In the genomic region with DNA sequence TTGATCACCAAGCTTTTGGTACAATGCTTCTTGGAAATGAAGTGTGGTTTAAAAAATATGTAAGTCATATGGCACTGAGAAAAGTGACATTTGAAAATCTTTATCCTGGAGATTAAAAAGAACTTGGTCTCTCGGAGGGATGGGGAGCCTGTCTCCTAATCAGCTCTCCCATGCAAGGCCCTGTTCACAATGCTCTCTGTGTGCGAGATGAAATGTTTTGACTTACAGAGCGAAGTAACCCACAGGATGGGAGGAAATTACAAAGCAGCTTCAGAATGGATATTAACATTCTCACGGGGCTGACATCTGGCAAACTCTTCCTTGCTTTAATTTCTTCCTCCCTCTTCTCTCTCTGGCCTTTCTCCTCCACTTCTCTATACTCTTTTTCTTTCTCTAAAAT, we compare ENCODE assay signal across 28 mouse cellular contexts.
"Had no signal": no experiment of that assay in that cellular context is flagged by ENCODE, and none has a peak within 500 bp of the region (broad histone marks: within the 10 kb centered on the region; RNA-seq: fewer than 3 reads in every experiment).

No protein-coding gene starts in this region.

- H3K9me3 ChIP-seq: heart, embryonic 13.5 days; heart, embryonic 15.5 days; hindbrain, embryonic 13.5 days; hindbrain, embryonic 15.5 days; kidney, embryonic 15.5 days; limb, embryonic 10.5 days; limb, embryonic 12.5 days; liver, embryonic 13.5 days; liver, embryonic 15.5 days had no signal

- H3K36me3 ChIP-seq: heart, embryonic 13.5 days; heart, embryonic 15.5 days; hindbrain, embryonic 13.5 days; hindbrain, embryonic 15.5 days; kidney, embryonic 15.5 days; limb, embryonic 10.5 days; limb, embryonic 12.5 days; liver, embryonic 13.5 days; liver, embryonic 15.5 days had no signal

- H3K27me3 ChIP-seq: heart, embryonic 13.5 days; heart, embryonic 15.5 days; hindbrain, embryonic 13.5 days; hindbrain, embryonic 15.5 days; kidney, embryonic 15.5 days; limb, embryonic 12.5 days; liver, embryonic 13.5 days; liver, embryonic 15.5 days had no signal

- H3K4me3 ChIP-seq: heart, adult 2 months; heart, embryonic 13.5 days; heart, embryonic 15.5 days; hindbrain, embryonic 13.5 days; hindbrain, embryonic 15.5 days; kidney, embryonic 15.5 days; layer of hippocampus, adult 2 months; left cerebral cortex, adult 2 months; limb, embryonic 10.5 days; limb, embryonic 12.5 days; liver, embryonic 13.5 days; liver, embryonic 15.5 days had no signal

- H3K9ac ChIP-seq: heart, embryonic 13.5 days; heart, embryonic 15.5 days; hindbrain, embryonic 13.5 days; hindbrain, embryonic 15.5 days; kidney, embryonic 15.5 days; limb, embryonic 12.5 days; liver, embryonic 13.5 days; liver, embryonic 15.5 days had no signal

- H3K4me1 ChIP-seq: heart, embryonic 13.5 days; heart, embryonic 15.5 days; hindbrain, embryonic 13.5 days; hindbrain, embryonic 15.5 days; kidney, embryonic 15.5 days; limb, embryonic 12.5 days; liver, embryonic 13.5 days; liver, embryonic 15.5 days had no signal

- DNase-seq: gastrocnemius, postnatal 14 days; gastrocnemius, postnatal 36 days; heart, adult 11 months; heart, adult 2 months; heart, postnatal 14 days; heart, postnatal 36 days; kidney, adult 11 months; kidney, adult 2 months; kidney, adult 9 months; kidney, postnatal 25 days; kidney, postnatal 4 days; liver; liver, embryonic 13.5 days had no signal

- H3K27ac ChIP-seq: heart, adult 2 months; heart, embryonic 13.5 days; heart, embryonic 15.5 days; hindbrain, embryonic 13.5 days; hindbrain, embryonic 15.5 days; hindbrain, postnatal 0 days; kidney, embryonic 15.5 days; kidney, postnatal 0 days; layer of hippocampus, adult 2 months; left cerebral cortex, adult 2 months; limb, embryonic 10.5 days; limb, embryonic 12.5 days; liver, embryonic 13.5 days; liver, embryonic 15.5 days had no signal

- ATAC-seq: hindbrain, postnatal 0 days; intestine, embryonic 16.5 days had no signal

- H3K4me2 ChIP-seq: heart, embryonic 11.5 days; heart, embryonic 13.5 days; heart, embryonic 15.5 days; hindbrain, embryonic 13.5 days; hindbrain, embryonic 15.5 days; kidney, embryonic 15.5 days; limb, embryonic 12.5 days; liver, embryonic 11.5 days; liver, embryonic 13.5 days; liver, embryonic 15.5 days had no signal
